Comparison of ENCODE assay signal across 8 mouse cellular contexts in genomic region chr9:47265946-47266490, GRCm38 (mm10).
DNase-seq lines count a peak whose midpoint lies in the region; ATAC-seq and TF ChIP-seq lines count a peak whose summit lies in the region.

No protein-coding gene starts in this region.

- peak; percentile 71 for DNase-seq in liver, postnatal 0 days
- DNase-seq in liver, embryonic 11.5 days (ENCODE audit: low spot score), result no peak
- peak; percentile 85 for DNase-seq in heart, postnatal 4 days
- DNase-seq in cerebellum, postnatal 36 days, result no peak
- DNase-seq in right cerebral cortex, postnatal 25 days, result no peak

- no peaks in the 10 kb centered on the region for H3K27me3 ChIP-seq in liver, postnatal 0 days (ENCODE audit: insufficient read depth, low read length)
- H3K27me3 ChIP-seq in liver, embryonic 11.5 days (replicated peaks; ENCODE audit: control insufficient read depth, insufficient read depth, low read length), result no peaks in the 10 kb centered on the region
- no peaks in the 10 kb centered on the region for H3K27me3 ChIP-seq in embryonic facial prominence, embryonic 13.5 days
- H3K27me3 ChIP-seq in lung, embryonic 15.5 days, result no peaks in the 10 kb centered on the region

- peak; percentile 71 for ATAC-seq in liver, postnatal 0 days
- ATAC-seq in liver, embryonic 11.5 days (replicated peaks; ENCODE audit: low FRiP score), result no peak
- peak; percentile 74 for ATAC-seq in embryonic facial prominence, embryonic 13.5 days (ENCODE audit: insufficient number of reproducible peaks, insufficient read depth, low FRiP score, low TSS enrichment, low read depth)
- ATAC-seq in lung, embryonic 15.5 days (ENCODE audit: borderline replicate concordance, extremely low read depth, low FRiP score, low TSS enrichment), result peak; percentile 76
- no peak for ATAC-seq in erythroblast, adult 5-6 weeks (replicated peaks; ENCODE audit: low FRiP score, poor library complexity, severe bottlenecking)

- H3K4me2 ChIP-seq in liver, postnatal 0 days (ENCODE audit: low read depth, low read length), result no peak overlapping the region
- no peak overlapping the region for H3K4me2 ChIP-seq in liver, embryonic 11.5 days
- 0 out of 2 replicates have a peak overlapping the region, but pooled peaks have one; percentile 20 for H3K4me2 ChIP-seq in embryonic facial prominence, embryonic 13.5 days
- no peak overlapping the region for H3K4me2 ChIP-seq in lung, embryonic 15.5 days

- H3K27ac ChIP-seq in liver, postnatal 0 days (ENCODE audit: low read depth), result no peak overlapping the region
- H3K27ac ChIP-seq in liver, embryonic 11.5 days (ENCODE audit: low read depth, low read length), result no peak overlapping the region
- peak overlapping the region; percentile 44 for H3K27ac ChIP-seq in embryonic facial prominence, embryonic 13.5 days
- peak overlapping the region; percentile 19; the same call in 1 of the 2 replicates for H3K27ac ChIP-seq in lung, embryonic 15.5 days

- WGBS in liver, postnatal 0 days (ENCODE audit: insufficient replicate concordance), result 50% methylated on average over 9 of the region's 9 CpGs
- WGBS in liver, embryonic 11.5 days, result 64% methylated on average over 9 of the region's 9 CpGs
- WGBS in embryonic facial prominence, embryonic 13.5 days, result 37% methylated on average over 9 of the region's 9 CpGs
- WGBS in lung, embryonic 15.5 days, result 25% methylated on average over 9 of the region's 9 CpGs

- no peak overlapping the region for H3K4me3 ChIP-seq in liver, postnatal 0 days (ENCODE audit: low read depth, low read length)
- H3K4me3 ChIP-seq in liver, embryonic 11.5 days (ENCODE audit: low read depth, low read length), result no peak overlapping the region
- no peak overlapping the region for H3K4me3 ChIP-seq in embryonic facial prominence, embryonic 13.5 days
- no peak overlapping the region for H3K4me3 ChIP-seq in lung, embryonic 15.5 days

- H3K4me1 ChIP-seq in liver, postnatal 0 days (ENCODE audit: insufficient read depth), result no peaks in the 10 kb centered on the region
- no peaks in the 10 kb centered on the region for H3K4me1 ChIP-seq in liver, embryonic 11.5 days (replicated peaks; ENCODE audit: control insufficient read depth, insufficient read depth, low read length)
- peaks cover 16% of the 10 kb centered on the region for H3K4me1 ChIP-seq in embryonic facial prominence, embryonic 13.5 days
- H3K4me1 ChIP-seq in lung, embryonic 15.5 days, result peaks cover 12% of the 10 kb centered on the region; the same call in 1 of the 2 replicates

- no peak for TF ChIP-seq CTCF in liver, postnatal 0 days (IDR thresholded peaks at IDR 0.05; ENCODE audit: low read depth)

- no peaks in the 10 kb centered on the region for H3K9me3 ChIP-seq in liver, postnatal 0 days (ENCODE audit: low read length)
- no peaks in the 10 kb centered on the region for H3K9me3 ChIP-seq in liver, embryonic 11.5 days (ENCODE audit: control insufficient read depth, low read length)
- no peaks in the 10 kb centered on the region for H3K9me3 ChIP-seq in embryonic facial prominence, embryonic 13.5 days
- H3K9me3 ChIP-seq in lung, embryonic 15.5 days, result no peaks in the 10 kb centered on the region

- TF ChIP-seq EP300 in liver, postnatal 0 days (IDR thresholded peaks at IDR 0.05; ENCODE audit: low read depth), result no peak

- H3K36me3 ChIP-seq in liver, postnatal 0 days (replicated peaks; ENCODE audit: insufficient read depth, low read length), result no peaks in the 10 kb centered on the region
- no peaks in the 10 kb centered on the region for H3K36me3 ChIP-seq in liver, embryonic 11.5 days (ENCODE audit: control insufficient read depth, insufficient read depth, low read length)
- H3K36me3 ChIP-seq in embryonic facial prominence, embryonic 13.5 days, result no peaks in the 10 kb centered on the region
- H3K36me3 ChIP-seq in lung, embryonic 15.5 days, result no peaks in the 10 kb centered on the region

- H3K9ac ChIP-seq in liver, postnatal 0 days (replicated peaks), result no peak overlapping the region
- no peak overlapping the region for H3K9ac ChIP-seq in liver, embryonic 11.5 days (ENCODE audit: low read depth, low read length)
- H3K9ac ChIP-seq in embryonic facial prominence, embryonic 13.5 days, result no peak overlapping the region
- H3K9ac ChIP-seq in lung, embryonic 15.5 days, result no peak overlapping the region

Comparison
In these comparisons a context has a peak if more than half of its experiments do, and no peak if none do; other contexts are left out.
1. ATAC-seq: peak in liver, postnatal 0 days (single experiment), embryonic facial prominence, embryonic 13.5 days (single experiment) and lung, embryonic 15.5 days (single experiment); none in liver, embryonic 11.5 days (single experiment) and erythroblast, adult 5-6 weeks (single experiment).
2. DNase-seq: peak in liver, postnatal 0 days (single experiment) and heart, postnatal 4 days (single experiment); none in liver, embryonic 11.5 days (single experiment), cerebellum, postnatal 36 days (0 of 2) and right cerebral cortex, postnatal 25 days (single experiment).
3. H3K27ac ChIP-seq: peak in embryonic facial prominence, embryonic 13.5 days (single experiment) and lung, embryonic 15.5 days (single experiment); none in liver, postnatal 0 days (single experiment) and liver, embryonic 11.5 days (single experiment).